In genomic region chr6:124999546-124999945, GRCm38 (mm10) we compare ENCODE assay signal across 18 mouse cellular contexts. TPM values are rescaled to one million over a fixed set of nuclear protein-coding genes. Genes with fewer than 3 reads are reported as not detected.
"Had no signal": no experiment of that assay in that cellular context is flagged by ENCODE, and none has a peak within 500 bp of the region (broad histone marks: within the 10 kb centered on the region; RNA-seq: fewer than 3 reads in every experiment).

No protein-coding gene starts in this region.

- DNase-seq: kidney, adult 11 months; kidney, adult 8-10 months; kidney, postnatal 14 days; kidney, postnatal 4 days; layer of hippocampus, adult 9-11 months; liver, embryonic 13.5 days; lung, adult 2 months; lung, postnatal 14 days; lung, postnatal 4 days; right cerebral cortex, postnatal 25 days; spleen, adult 18-20 months; thymus, postnatal 25 days had no signal

- H3K9me3 ChIP-seq: liver, embryonic 13.5 days; midbrain, embryonic 13.5 days; neural tube, embryonic 12.5 days; stomach, embryonic 15.5 days had no signal

- H3K4me3 ChIP-seq: layer of hippocampus, adult 2 months; liver, embryonic 13.5 days; midbrain, embryonic 13.5 days; neural tube, embryonic 12.5 days; stomach, embryonic 15.5 days had no signal

- H3K9ac ChIP-seq: liver, embryonic 13.5 days; neural tube, embryonic 12.5 days; stomach, embryonic 15.5 days had no signal

- H3K4me2 ChIP-seq: liver, embryonic 13.5 days; neural tube, embryonic 12.5 days; stomach, embryonic 15.5 days had no signal

- ATAC-seq: midbrain, embryonic 13.5 days had no signal

- H3K36me3 ChIP-seq: liver, embryonic 13.5 days; neural tube, embryonic 12.5 days; stomach, embryonic 15.5 days had no signal

- H3K27ac ChIP-seq: liver, embryonic 13.5 days; midbrain, embryonic 13.5 days; neural tube, embryonic 12.5 days; stomach, embryonic 15.5 days had no signal

RNA-seq across cellular contexts. Expression of gene Pianp, which starts 3.1 kb away (rescaled TPM):
- total RNA-seq: liver, adult 2 months; megakaryocyte, adult 5-6 weeks had no signal
